Mouse (Mus musculus): ENCODE measurements at regions not wholly inside any gene's neighbourhood (a gene's known extent, or its start where the extent isn't known, plus 50 kb on each side); places are given as distances from the start of the nearest gene placed in this dataset.

GRCm38 (mm10) chr6:51211418-51211817, 221.1 kb upstream of the Nfe2l3 start:
- H3K27me3 ChIP-seq (ENCODE audit: insufficient read depth, low read length): no peaks in the 10 kb centered on the region; the same call in 1 of the 2 replicates
- H3K4me3 ChIP-seq (replicated peaks; ENCODE audit: low read depth, low read length): no peak overlapping the region
- ATAC-seq (replicated peaks; ENCODE audit: low FRiP score, low read depth): no peak; the same call in 1 of the 2 replicates
- H3K4me1 ChIP-seq (replicated peaks; ENCODE audit: insufficient read depth, low read length): no peaks in the 10 kb centered on the region
- no peak overlapping the region for H3K27ac ChIP-seq
- no peaks in the 10 kb centered on the region for H3K9me3 ChIP-seq (replicated peaks; ENCODE audit: low read length)
- 0 out of 2 replicates have a peak overlapping the region, but pooled peaks have one; percentile 17 for H3K4me2 ChIP-seq (ENCODE audit: low read length)
- 20% methylated on average over 7 of the region's 7 CpGs for WGBS
- H3K36me3 ChIP-seq (ENCODE audit: insufficient read depth, low read length): no peaks in the 10 kb centered on the region
- DNase-seq (ENCODE audit: low spot score): peak; percentile 80
- TF ChIP-seq CTCF (IDR thresholded peaks at IDR 0.05; ENCODE audit: low read depth): peak; percentile 50
- H3K9ac ChIP-seq (ENCODE audit: low read depth, low read length): no peak overlapping the region

GRCm38 (mm10) chr6:51212216-51212615, 220.3 kb upstream of the Nfe2l3 start:
- no peak for TF ChIP-seq CTCF (IDR thresholded peaks at IDR 0.05; ENCODE audit: low read depth)
- Histone ChIP-seq H3K4me3 (replicated peaks; ENCODE audit: low read depth, low read length) (no peak overlapping the region), H3K36me3 (ENCODE audit: insufficient read depth, low read length) (no peaks in the 10 kb centered on the region), H3K9me3 (replicated peaks; ENCODE audit: low read length) (no peaks in the 10 kb centered on the region), H3K9ac (ENCODE audit: low read depth, low read length) (no peak overlapping the region), H3K27me3 (ENCODE audit: insufficient read depth, low read length) (no peaks in the 10 kb centered on the region; the same call in 1 of the 2 replicates), H3K27ac (no peak overlapping the region), H3K4me2 (ENCODE audit: low read length) (no peak overlapping the region), H3K4me1 (replicated peaks; ENCODE audit: insufficient read depth, low read length) (no peaks in the 10 kb centered on the region)
- 80% methylated on average over 8 of the region's 8 CpGs for WGBS
- no peak for ATAC-seq (replicated peaks; ENCODE audit: low FRiP score, low read depth)
- DNase-seq (ENCODE audit: low spot score): no peak

DNA sequence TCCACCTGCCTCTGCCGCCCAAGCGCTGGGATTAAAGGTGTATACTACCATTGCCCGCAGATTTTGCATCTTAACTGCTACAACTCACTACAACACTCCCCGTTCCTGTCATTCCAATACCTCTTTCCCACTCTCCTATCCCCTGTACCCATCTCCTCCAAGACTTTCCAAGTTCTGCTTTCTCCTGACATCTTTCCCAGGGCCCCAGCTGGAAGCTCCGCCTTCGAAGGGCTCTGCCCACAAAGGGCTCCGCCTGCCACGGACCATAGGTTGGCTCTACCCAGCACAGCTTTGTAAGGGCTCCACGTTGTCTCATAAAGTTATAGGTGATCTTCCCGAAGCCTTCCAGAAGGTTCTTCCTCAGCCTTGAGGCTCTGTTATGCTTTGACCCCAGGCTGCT, 217.1 kb upstream of the Nfe2l3 start:
- Histone ChIP-seq H3K4me1 (replicated peaks; ENCODE audit: insufficient read depth, low read length) (no peaks in the 10 kb centered on the region), H3K27me3 (ENCODE audit: insufficient read depth, low read length) (no peaks in the 10 kb centered on the region), H3K4me3 (replicated peaks; ENCODE audit: low read depth, low read length) (no peak overlapping the region), H3K9ac (ENCODE audit: low read depth, low read length) (no peak overlapping the region), H3K27ac (no peak overlapping the region), H3K4me2 (ENCODE audit: low read length) (no peak overlapping the region), H3K9me3 (replicated peaks; ENCODE audit: low read length) (no peaks in the 10 kb centered on the region), H3K36me3 (ENCODE audit: insufficient read depth, low read length) (no peaks in the 10 kb centered on the region)
- ATAC-seq (replicated peaks; ENCODE audit: low FRiP score, low read depth): no peak
- WGBS: 68% methylated on average over 10 of the region's 10 CpGs
- no peak for TF ChIP-seq CTCF (IDR thresholded peaks at IDR 0.05; ENCODE audit: low read depth)
- no peak for DNase-seq (ENCODE audit: low spot score)

- TF ChIP-seq CTCF (IDR thresholded peaks at IDR 0.05; ENCODE audit: low read depth): no peak
- Histone ChIP-seq H3K27me3 (ENCODE audit: insufficient read depth, low read length) (no peaks in the 10 kb centered on the region), H3K36me3 (ENCODE audit: insufficient read depth, low read length) (no peaks in the 10 kb centered on the region), H3K4me2 (ENCODE audit: low read length) (no peak overlapping the region), H3K4me3 (replicated peaks; ENCODE audit: low read depth, low read length) (no peak overlapping the region), H3K27ac (no peak overlapping the region), H3K4me1 (replicated peaks; ENCODE audit: insufficient read depth, low read length) (no peaks in the 10 kb centered on the region), H3K9ac (ENCODE audit: low read depth, low read length) (no peak overlapping the region), H3K9me3 (replicated peaks; ENCODE audit: low read length) (no peaks in the 10 kb centered on the region)
- 34% methylated on average over 8 of the region's 8 CpGs for WGBS
- peak; percentile 56 for DNase-seq (ENCODE audit: low spot score)
- no peak for ATAC-seq (replicated peaks; ENCODE audit: low FRiP score, low read depth)
Measured at GRCm38 (mm10) chr6:51216472-51216871, 216.0 kb upstream of the Nfe2l3 start.

DNA sequence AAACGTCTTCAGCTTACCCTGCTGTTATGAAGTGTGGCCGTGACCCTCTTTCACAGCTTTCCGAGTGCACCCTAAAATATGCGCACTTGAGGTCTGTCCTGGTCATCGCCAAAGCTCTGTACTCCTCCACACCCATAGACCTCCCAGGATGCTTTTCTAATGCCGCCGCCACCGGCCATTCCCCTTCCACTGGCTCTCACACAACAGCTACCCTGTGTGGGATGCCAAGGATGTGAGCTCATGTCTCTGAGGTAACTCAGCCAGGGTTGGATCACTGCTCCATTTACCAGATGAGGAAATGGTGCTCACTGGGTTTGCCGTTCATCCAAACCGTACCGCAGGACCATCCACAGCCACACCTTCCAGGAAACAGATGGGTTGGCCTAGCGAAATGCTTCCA, 212.8 kb upstream of the Nfe2l3 start:
- WGBS: 87% methylated on average over 12 of the region's 12 CpGs

GRCm38 (mm10) chr6:51220778-51221177, 211.7 kb upstream of the Nfe2l3 start:
- H3K9me3 ChIP-seq (replicated peaks; ENCODE audit: low read length): no peaks in the 10 kb centered on the region
- H3K27me3 ChIP-seq (ENCODE audit: insufficient read depth, low read length): no peaks in the 10 kb centered on the region
- no peak overlapping the region for H3K9ac ChIP-seq (ENCODE audit: low read depth, low read length)
- H3K4me2 ChIP-seq (ENCODE audit: low read length): no peak overlapping the region
- TF ChIP-seq CTCF (IDR thresholded peaks at IDR 0.05; ENCODE audit: low read depth): no peak
- 56% methylated on average over 4 of the region's 4 CpGs for WGBS
- ATAC-seq (replicated peaks; ENCODE audit: low FRiP score, low read depth) (no peak), DNase-seq (ENCODE audit: low spot score) (no peak)
- H3K4me3 ChIP-seq (replicated peaks; ENCODE audit: low read depth, low read length): no peak overlapping the region
- H3K4me1 ChIP-seq (replicated peaks; ENCODE audit: insufficient read depth, low read length): no peaks in the 10 kb centered on the region
- no peaks in the 10 kb centered on the region for H3K36me3 ChIP-seq (ENCODE audit: insufficient read depth, low read length)
- H3K27ac ChIP-seq: no peak overlapping the region

More for the DNA sequence above, 212.8 kb upstream of the Nfe2l3 start:
- Histone ChIP-seq H3K9ac (ENCODE audit: low read depth, low read length) (no peak overlapping the region), H3K36me3 (ENCODE audit: insufficient read depth, low read length) (no peaks in the 10 kb centered on the region), H3K4me1 (replicated peaks; ENCODE audit: insufficient read depth, low read length) (no peaks in the 10 kb centered on the region), H3K4me2 (ENCODE audit: low read length) (no peak overlapping the region), H3K27me3 (ENCODE audit: insufficient read depth, low read length) (no peaks in the 10 kb centered on the region), H3K4me3 (replicated peaks; ENCODE audit: low read depth, low read length) (no peak overlapping the region), H3K9me3 (replicated peaks; ENCODE audit: low read length) (no peaks in the 10 kb centered on the region), H3K27ac (no peak overlapping the region)
- DNase-seq (ENCODE audit: low spot score) (no peak), ATAC-seq (replicated peaks; ENCODE audit: low FRiP score, low read depth) (no peak)
- TF ChIP-seq CTCF (IDR thresholded peaks at IDR 0.05; ENCODE audit: low read depth): no peak

- no peak overlapping the region for H3K9ac ChIP-seq (ENCODE audit: low read depth, low read length)
- DNase-seq (ENCODE audit: low spot score): no peak
- no peak for ATAC-seq (replicated peaks; ENCODE audit: low FRiP score, low read depth)
- no peaks in the 10 kb centered on the region for H3K27me3 ChIP-seq (ENCODE audit: insufficient read depth, low read length)
- TF ChIP-seq CTCF (IDR thresholded peaks at IDR 0.05; ENCODE audit: low read depth): no peak
- H3K4me3 ChIP-seq (replicated peaks; ENCODE audit: low read depth, low read length): no peak overlapping the region
- no peak overlapping the region for H3K27ac ChIP-seq
- no peaks in the 10 kb centered on the region for H3K9me3 ChIP-seq (replicated peaks; ENCODE audit: low read length)
- no peaks in the 10 kb centered on the region for H3K4me1 ChIP-seq (replicated peaks; ENCODE audit: insufficient read depth, low read length)
- H3K4me2 ChIP-seq (ENCODE audit: low read length): no peak overlapping the region
- WGBS: 65% methylated on average over 11 of the region's 11 CpGs
- H3K36me3 ChIP-seq (ENCODE audit: insufficient read depth, low read length): no peaks in the 10 kb centered on the region
Measured at GRCm38 (mm10) chr6:51236077-51236740, 196.3 kb upstream of the Nfe2l3 start.
